Mouse (Mus musculus): ENCODE data around the gene Gcnt4. TPM values are rescaled to one million over a fixed set of nuclear protein-coding genes. Genes with fewer than 3 reads are reported as not detected.

The Gcnt4 gene
- total RNA-seq, 2 experiments from 2014 or later = 1.1 to 1.4 TPM

DNA sequence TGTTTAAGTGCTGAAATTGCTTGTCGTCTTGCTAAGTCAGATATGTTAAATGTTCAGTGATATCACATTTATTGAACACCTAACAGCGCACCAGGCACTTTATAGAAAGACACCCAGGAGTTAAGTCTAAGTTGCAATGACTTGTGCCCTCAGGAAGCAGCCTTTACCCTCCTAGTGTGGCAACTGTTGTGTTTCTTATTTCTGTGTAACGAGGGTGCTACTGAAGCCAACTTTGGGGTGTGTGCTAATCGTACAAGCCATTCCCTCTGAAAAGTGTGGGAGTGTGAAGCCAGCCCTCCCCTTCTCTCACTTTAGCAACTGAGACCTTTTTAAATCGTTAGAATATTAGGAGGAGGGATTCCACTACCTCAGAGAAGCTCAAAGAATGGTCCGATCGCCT lies 23.2 kb downstream of the Gcnt4 start:
- DNase-seq (ENCODE audit: low spot score in 2 of 2) = no peak

DNA sequence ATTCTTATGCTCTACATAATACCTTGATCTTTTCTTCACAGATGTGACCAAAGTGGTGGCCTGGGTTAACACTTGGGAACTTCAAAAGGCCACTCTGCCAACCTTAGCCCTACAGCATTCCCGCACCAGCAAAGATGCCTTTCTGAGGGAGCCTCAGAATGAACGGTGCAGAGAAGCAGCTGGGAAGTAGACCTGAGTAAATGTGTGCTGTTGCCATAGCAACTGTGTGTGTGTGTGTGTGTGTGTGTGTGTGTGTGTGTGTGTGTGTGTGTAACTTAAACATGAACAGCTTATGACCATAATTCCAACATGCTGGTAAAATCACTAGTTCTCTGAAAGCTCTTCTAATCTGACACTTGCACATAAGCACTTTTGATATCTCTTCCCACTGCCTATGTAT lies 27.4 kb downstream of the Gcnt4 start:
- no peak for DNase-seq (ENCODE audit: low spot score in 2 of 2)

DNA sequence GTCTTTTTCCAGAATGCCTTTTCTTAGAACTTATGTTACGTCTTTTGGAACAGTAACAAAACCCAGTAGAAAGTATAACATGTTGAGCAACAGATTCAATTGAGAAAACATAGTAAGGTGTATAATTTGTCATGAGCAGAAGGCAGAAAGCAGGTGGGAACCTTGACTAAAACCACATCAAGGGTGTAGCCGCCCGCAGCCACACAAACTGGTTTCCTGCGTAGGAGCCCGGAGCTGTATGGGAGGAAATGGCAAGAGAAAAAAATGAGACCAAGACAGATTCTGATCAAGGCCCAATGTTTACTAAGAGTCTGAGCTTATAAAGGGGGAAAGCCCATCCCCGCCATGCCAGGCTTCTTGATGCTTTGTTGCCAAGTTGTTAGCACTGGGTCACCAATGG lies 32.0 kb downstream of the Gcnt4 start:
- no peak for DNase-seq (ENCODE audit: low spot score in 2 of 2)

DNA sequence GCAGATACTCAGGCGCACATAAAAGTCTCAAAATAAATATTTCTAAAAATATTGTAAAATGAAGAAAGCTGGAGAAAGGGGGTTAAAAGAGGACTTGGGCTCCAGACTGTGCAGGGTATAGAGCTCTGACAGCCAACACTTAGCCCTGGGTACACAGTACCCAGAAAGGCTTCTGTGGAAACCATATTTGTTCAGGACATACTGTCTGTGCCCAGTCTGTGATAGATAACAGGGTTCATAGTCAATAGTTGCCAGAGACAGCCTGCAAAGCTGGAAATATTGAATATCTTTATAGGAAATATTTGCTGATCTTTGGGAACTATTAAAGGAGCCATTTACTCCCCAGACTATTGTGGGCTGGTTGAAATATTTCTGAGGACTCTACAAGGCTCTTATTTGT lies 35.5 kb downstream of the Gcnt4 start:
- no peak for DNase-seq (ENCODE audit: low spot score in 2 of 2)

DNA sequence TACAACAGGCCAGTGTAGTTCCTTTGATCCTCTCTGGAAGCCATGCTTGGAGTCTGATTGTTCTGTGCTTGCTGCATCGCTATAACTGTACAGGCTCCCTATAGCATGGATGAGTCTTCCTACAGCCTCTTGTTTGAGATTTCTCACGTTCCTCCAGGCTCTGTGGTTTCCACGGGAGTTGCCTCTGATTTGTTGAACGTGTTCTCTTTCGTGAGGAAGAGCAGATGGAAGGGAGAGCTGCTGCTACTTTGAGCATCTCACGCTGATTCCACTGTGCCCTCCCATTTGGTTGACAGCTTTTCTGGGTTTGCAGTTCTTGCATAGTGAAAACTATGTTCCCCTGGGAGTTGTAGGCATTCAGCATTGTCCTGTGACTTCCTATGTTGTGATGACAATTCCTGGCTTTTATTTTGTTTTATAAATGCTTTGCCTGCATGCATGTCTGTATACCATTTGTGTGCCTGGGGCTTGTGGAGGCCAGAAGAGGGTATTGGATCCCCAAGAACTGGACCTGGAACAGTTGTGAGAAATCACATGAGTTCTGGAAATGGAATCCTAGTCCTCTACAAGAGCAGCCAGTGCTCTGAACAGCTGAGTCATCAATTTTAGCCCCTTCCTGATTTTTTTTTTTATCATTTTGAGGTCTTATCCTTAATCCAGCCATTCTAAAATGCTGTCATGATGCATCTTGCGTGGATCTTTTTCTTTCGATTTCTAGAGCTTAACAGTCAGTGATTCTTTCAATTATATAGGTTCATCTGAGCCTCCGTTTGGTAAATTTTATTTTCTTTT lies 37.1 kb downstream of the Gcnt4 start:
- peak in 1 of 2 experiments; percentile 17 for DNase-seq (ENCODE audit: low spot score in 2 of 2)

DNA sequence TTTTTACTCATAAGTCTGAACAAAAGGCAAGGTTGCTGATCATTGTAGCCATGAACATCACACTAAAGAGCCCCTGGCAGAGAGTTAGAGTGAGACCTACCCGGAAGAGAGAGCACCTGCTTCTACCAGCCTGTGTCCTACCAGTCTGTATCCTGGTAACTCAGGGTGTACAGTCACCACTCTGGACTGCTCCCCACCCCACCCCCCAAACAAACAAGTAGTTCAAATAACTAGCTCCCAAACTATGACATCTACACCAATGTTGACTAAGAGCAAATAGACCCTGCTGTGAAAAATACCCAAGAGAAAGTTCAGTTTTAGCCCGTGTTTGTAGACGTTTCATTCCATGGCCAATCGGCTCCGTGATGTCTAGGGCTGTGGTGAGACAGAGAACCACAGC lies 38.3 kb downstream of the Gcnt4 start:
- no peak for DNase-seq (ENCODE audit: low spot score in 2 of 2)

DNA sequence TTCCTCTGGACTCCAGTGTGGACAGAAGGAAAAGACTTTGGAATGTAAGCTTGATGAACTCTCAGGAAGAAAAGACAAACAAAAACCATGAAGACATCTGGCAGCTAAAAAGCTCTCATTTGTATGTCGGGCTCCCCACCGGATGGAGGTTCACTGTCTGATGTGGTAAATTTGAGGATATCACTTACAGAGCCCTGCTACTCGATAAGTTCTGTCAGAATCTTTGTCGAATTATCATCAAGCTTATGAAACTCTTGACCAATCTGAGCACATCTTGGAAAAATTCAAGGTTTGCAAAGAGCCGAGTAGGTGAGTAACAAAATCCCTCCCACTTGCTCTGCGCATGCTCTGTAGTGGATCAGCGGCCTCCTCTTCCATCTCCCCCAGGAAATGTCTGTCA lies 40.5 kb downstream of the Gcnt4 start:
- DNase-seq (ENCODE audit: low spot score in 2 of 2) = no peak

DNA sequence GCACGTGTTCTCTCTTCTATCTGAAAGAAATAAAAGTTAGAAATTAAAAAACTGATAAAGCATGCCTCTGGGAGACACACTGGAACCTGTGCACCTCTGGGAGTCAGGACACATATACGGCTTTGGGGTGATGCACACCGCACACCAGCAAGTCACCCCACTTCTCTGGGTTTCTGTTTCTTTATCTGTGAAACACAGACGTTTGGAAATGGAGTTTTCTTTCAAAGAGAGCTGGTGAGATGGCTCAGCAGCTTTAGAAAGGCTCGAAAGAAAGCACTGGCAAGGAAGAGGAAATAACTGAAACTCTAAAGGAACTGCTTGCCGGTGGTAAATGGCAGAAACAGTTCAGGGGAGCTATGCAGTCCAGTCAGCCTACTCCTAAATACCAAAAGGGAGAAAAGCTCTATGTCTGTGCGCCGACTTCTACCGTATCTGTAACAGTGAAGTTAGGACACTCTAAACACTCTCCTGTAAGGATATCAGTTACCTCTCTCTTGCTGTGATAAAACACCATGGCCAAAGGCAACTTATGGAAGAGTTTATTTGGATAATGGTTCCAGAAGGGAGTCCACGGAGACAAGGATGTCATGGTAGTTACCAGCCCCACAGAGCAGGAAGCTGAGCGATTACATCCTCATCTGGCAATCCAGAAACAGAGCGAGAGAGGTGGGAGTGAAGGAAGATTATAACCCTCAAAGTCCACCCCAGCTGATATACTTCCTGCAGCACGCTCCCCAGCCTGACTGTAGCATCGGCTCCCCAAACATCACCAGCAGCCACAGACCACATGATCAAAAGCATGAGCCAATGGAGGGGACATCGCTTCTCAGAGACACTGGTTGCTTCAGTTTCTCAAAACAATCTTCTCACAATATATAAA lies 42.0 kb downstream of the Gcnt4 start:
- no peak for DNase-seq (ENCODE audit: low spot score in 2 of 2)

DNA sequence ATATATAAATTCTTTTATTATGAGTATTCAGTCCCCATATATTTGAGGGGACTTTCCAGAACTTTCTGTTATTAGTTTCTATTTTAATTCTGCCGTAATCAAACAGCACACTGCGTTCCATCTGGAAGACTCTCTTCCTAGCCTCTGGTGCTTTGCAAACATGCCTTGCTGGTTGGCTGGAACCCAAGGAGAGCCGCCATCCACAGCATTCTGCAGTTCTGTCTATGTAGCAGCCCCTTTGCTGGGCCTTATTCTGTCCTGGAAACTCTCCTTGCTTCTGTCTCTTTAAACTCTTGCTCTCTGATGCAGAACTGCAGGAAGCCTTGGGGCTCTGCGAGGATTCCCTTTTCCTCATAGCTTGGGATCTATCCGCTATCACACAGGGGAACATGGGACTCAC lies 42.6 kb downstream of the Gcnt4 start:
- DNase-seq (ENCODE audit: low spot score in 2 of 2) = no peak

DNA sequence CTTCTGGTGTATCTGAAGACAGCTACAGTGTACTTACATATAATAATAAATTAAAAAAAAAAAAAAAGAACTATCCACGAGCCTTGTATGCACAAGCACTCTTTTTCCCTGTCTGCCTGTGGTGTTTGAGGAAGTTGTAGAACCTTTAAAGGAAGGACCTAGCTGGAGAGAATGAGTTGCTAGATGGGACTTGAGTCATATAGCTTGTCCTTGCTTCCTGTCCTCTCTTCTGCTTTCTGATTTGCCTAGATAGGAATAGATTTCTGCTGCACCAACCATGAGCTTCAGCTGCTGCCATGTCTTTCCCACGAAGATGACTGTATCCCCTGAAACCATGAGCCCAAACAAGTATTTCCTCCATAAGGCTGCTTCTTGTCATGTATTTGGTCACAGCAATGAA lies 43.3 kb downstream of the Gcnt4 start:
- no peak for DNase-seq (ENCODE audit: low spot score in 2 of 2)

DNA sequence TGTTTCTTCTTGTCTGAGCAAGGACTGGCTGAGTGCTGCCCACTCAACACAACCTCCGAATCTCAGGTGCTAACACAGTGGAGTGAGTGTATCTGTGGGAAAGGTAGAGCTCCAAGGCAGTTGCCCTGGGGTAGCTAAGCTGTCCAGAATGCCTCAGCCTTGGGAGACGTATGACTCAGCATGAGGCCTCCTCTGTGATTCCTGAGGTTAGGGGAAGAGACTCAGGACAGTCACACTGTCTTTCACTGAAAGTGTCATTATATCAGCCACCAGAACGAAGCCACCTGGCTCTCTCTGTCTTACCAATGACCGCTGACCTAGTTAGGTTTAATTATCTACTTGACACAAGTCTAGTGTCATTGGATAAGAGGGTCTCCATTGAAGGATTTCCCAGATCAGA lies 46.6 kb downstream of the Gcnt4 start:
- DNase-seq (ENCODE audit: low spot score in 2 of 2) = no peak

DNA sequence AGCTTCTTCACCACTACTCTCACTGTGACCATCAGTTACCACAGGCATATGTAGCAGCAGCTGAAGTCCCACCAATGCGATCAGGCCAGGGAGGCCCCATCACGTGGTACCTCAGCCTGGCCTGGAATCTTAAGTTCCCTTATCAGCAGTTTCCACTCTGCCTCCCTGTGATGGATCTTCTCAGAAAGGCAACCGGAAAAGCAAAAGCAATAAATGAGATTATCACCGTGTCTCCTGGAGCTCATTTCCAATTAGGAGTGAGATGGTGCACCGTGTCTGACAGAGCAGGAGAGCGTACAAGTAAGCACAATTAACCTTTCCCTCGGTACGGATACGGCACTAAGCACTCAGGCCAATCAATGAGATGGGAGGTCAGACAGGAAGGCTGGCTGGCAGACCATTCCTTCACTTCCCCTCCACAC lies 47.4 kb downstream of the Gcnt4 start:
- no peak for DNase-seq (ENCODE audit: low spot score in 2 of 2)

DNA sequence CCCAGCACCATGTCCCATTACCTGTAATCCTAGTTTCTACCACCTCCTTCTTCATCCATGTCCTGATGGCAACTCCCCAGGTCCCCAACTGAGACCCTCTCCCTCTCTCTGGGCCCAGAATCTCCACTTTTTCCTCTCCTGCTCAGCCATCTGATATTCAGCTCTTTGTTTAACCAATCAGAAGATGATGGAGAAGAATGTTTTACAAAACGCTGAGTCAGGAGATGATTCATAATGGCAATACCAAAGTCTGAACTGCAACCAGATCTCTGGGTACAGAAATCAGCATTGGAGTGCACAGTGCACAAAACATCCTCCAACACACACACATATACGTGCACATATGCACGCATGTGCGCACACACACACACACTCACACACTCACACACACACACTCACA lies 48.8 kb downstream of the Gcnt4 start:
- no peak for DNase-seq (ENCODE audit: low spot score in 2 of 2)

DNA sequence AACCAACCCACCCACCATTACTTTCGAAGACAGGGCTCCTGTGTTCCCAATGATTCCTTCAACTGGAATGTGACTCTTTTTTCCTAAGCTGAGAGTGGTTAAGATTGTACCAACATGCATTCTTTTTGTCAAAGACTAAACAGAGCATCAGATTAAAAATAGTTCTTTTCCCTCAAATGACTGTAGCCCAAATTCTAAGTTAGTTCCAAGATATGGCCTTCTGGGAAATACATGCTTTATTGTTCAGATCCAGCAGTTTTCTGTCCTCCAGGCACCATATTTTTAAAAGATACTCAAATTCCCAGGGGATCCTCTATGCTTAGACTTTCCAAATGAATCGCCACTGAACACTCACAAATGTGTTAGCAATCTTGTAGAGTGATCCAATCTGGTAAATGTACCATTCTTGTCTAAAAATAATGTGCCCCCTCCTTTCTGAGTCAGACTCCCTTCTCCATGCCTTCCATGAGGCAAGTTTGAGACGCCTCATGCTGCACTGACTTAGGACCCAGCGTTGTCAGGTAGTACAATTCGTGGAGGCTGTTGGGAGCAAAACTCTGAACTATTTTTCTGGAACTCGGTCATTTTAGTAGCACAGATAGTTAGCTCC lies 52.6 kb downstream of the Gcnt4 start:
- DNase-seq (ENCODE audit: low spot score in 2 of 2) = no peak

DNA sequence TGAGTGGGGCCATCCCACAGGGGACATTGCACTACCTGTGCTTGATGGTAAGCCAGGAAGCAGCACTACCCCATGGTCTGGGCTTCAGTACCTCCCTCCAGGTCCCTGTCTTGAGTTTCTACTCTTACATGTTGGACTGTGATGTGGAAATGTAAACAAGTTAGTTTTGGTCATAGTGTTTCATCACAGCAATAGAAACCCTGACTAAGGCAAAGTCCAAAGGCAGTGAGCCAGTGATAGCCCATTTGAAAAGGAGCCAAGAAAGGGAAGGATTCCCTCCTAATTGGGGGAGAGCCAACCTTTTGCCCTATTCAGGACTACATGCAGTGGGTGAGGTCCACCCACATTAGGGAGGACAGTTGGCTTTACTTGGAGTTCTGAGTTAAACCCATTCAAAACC lies 56.1 kb downstream of the Gcnt4 start:
- DNase-seq (ENCODE audit: low spot score in 2 of 2) = no peak

DNA sequence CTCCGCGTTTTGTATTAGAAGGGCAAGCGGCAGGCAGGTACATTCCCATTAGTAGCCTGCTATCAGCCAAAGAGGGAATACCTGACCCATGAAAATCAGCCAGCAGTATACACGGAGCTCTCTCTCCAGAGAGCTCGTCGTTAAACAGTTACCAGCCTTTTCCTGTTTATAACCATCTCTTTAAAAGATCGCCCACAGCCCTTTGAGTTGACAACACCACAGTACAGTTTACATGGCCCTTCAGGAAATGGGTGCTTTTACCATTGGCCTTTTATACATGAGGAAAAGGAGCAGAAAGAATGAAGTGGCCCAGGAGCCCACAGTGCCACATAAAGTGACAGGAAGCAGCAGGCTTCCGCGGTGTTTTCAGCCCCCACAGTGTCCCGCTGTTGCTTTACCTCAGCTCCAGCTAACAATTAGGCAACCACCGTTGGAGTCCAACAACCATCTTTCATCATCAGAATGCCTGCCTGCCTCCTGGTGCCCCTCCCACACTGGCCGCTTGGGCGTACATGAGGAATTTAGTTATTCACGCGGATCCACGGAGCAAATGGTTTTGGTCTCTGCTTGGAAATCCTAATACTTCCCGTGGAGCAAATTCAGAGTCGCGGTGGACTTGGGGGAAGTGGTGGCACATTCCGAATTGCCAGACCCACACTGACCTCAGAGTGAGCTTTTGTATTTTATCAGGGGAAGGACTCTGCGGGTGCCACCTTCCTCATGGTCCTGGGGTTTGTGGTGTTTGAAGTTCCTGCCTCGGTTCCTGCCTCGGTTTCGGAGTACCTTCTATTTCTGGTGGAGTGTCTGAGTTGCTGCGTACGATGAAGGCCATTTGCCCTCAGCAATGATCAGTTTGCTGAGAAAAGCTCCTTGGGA lies 59.0 kb downstream of the Gcnt4 start:
- no peak for DNase-seq (ENCODE audit: low spot score in 2 of 2)

DNA sequence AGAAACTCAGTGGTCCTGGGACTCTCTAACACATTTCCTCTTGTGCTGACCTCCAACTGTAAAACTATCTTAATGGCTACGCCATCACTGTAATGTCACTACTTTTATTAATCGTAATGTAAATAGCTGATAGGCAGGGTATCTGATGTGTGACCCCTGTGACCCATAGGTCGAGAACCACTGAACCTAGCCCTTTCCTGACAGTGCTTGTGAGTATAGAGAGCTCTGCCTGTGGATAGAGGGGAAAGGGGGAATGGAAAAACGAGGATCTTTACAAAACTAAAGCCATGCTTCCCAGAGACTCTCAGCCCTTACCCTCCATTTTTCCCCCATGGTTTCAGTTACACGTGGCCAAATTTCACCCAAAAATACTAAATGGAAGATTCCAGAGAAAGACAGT lies 60.2 kb downstream of the Gcnt4 start:
- DNase-seq (ENCODE audit: low spot score in 2 of 2) = no peak

DNA sequence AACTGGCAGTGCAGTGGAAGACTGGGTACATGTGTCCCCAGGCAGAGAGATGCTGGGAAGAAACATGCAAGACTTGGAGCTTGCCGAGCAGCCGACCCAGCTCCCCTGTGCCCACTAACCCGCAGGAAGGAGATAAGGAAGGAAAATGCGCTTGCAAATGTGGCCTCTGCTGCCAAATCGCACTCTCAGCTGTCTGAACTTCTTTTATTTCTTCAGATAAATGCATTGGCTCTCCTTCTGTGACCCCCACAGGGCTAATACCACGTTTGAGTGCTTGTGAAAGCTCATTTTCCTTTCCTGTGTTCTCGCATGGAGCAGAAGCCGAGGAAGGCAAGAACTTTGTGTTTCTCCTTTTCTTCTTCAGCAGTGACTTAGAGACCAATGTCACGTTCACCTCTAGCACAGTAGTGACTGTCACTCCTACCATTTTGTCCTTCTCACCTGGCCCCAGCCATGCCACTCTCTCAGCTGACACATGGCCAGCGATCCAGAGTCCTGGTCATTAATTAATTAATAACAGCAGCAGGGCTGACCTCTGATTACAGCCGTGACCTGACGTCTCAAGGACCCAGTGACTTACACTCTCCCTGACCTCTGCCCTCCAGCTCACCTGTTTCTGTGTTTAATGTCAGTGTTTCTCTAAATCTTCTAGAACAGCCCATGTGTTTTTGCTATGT lies 61.2 kb downstream of the Gcnt4 start:
- DNase-seq (ENCODE audit: low spot score in 2 of 2) = no peak

DNA sequence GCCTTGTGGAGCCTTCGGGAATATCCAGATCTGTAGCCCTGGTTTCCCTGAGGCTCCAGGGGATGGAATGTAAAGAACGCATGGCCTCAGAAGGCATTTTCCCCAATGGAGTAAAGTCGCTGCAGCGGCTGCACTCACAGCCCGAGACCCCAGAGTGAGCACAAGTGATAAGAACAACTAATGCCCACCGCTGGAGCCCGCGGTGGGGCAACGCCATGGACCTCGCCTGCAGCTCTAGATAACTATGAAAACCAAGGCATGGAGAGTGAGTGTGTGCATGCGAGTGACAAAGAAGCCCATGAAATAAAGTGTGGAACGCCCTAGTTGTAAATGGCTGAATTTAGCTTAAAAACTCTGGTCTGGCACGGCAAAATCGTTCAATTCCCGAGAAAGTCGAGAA lies 64.6 kb downstream of the Gcnt4 start:
- no peak for DNase-seq (ENCODE audit: low spot score in 2 of 2)

DNA sequence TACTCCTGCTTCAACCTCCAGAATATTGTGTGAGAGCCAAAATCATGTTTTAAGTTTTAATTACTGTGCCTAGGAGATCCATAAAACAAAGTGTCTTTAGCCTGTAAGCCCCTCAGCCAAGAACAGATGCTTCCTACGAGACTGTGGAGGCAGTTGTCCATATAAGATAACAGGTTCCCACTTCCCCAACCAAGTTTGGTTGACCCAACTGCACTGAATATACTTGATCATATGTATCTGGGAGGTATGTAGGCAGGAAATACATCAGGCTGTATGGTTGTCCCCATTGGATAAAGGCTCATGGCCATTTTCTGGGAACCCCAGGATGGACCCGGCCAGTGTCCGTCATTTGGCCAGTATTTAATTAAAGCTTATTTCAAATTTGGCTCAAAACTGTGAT lies 65.6 kb downstream of the Gcnt4 start:
- DNase-seq (ENCODE audit: low spot score in 2 of 2) = no peak

Measured in layer of hippocampus, postnatal 10 days (tissue).